Mouse (Mus musculus) megakaryocyte, embryonic 14.5 days (primary cell): ENCODE data around the gene Vpreb3. TPM values are rescaled to one million over a fixed set of nuclear protein-coding genes. Genes with fewer than 3 reads are reported as not detected.

Experiments used
- H3K27me3 ChIP-seq: replicated peaks from 2 replicates; pipeline ENCODE3; 2012; ENCODE audit warnings: inconsistent platforms
- H3K36me3 ChIP-seq: replicated peaks from 2 replicates; pipeline ENCODE3; 2012; ENCODE audit warnings: low read length, inconsistent platforms, mixed read lengths
- H3K4me1 ChIP-seq: 2 replicates; pipeline ENCODE4 v1.6.1; 2012; ENCODE audit warnings: inconsistent platforms
- H3K4me3 ChIP-seq: replicated peaks from 2 replicates; pipeline ENCODE3; 2012; ENCODE audit warnings: moderate library complexity, mild to moderate bottlenecking, inconsistent platforms
- H3K9me3 ChIP-seq: 2 replicates; pipeline ENCODE4 v1.6.1; 2012; ENCODE audit warnings: inconsistent platforms
- FLI1 ChIP-seq: IDR thresholded peaks from 2 replicates; pipeline ENCODE4 v1.6.1; 2012; ENCODE audit warnings: low read length, inconsistent platforms, mixed read lengths
- GATA1 ChIP-seq: IDR thresholded peaks from 3 replicates; pipeline ENCODE4 v1.6.1; 2012; ENCODE audit warnings: mixed read lengths, low read length, inconsistent platforms, borderline replicate concordance
- polyA plus RNA-seq: library from polyadenylated mRNA; stranded (reverse); fragments of >175 nt; gene quantifications from 2 replicates; pipeline ENCODE4 v1.2.3, GENCODE M21; 2012; ENCODE audit warnings: low replicate concordance; ENCODE audit not compliant: insufficient read depth

Vpreb3 gene
- polyA plus RNA-seq, 1 experiment, result not detected

DNA sequence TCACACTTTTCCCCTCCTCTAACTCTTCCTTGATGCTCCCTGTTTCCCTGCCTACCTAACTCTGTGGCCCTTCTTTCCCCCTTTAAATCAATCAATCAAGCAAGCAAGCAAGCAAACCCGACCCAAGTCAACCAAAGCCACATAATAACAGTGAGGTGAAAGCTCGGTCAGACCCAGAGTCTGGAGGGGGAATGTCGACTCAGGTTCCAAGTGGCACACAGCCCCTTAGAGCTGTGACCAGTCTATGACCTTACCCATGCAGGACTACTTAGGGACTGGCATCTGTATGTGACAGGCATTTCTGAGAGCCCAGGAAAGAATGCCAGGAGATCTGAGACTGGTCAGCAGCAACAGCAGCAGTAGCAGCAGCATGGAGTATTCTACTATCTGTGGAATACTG lies 53.5 kb downstream of the Vpreb3 start:
- H3K4me3 ChIP-seq, result no peak overlapping the region
- no peaks in the 10 kb centered on the region for H3K36me3 ChIP-seq
- H3K27me3 ChIP-seq, result peaks cover 20% of the 10 kb centered on the region
- H3K9me3 ChIP-seq, result no peaks in the 10 kb centered on the region
- TF ChIP-seq GATA1 (no peak), FLI1 (no peak)
- H3K4me1 ChIP-seq, result no peaks in the 10 kb centered on the region

Other genes with a start within 250 kb of the Vpreb3 start
- gene Cabin1, start 178.7 kb upstream of the Vpreb3 start, polyA plus RNA-seq, result 31.2 and 49.1 TPM in 2 replicates
- gene Ddt, start 169.6 kb upstream of the Vpreb3 start, polyA plus RNA-seq, result 51.1 and 91.0 TPM in 2 replicates
- gene Gm20441, start 162.1 kb upstream of the Vpreb3 start, polyA plus RNA-seq, result not detected in 2 replicates
- gene Gstt3, start 161.6 kb upstream of the Vpreb3 start, polyA plus RNA-seq, result 1.6 TPM in 1 of 2 replicates, not detected in the other
- 44.0 and 52.9 TPM in 2 replicates for gene Gstt1, start 144.5 kb upstream of the Vpreb3 start, polyA plus RNA-seq
- gene Gstt4, start 120.5 kb upstream of the Vpreb3 start, polyA plus RNA-seq, result 0.10 TPM in 1 of 2 replicates, not detected in the other
- 2.3 TPM in 1 of 2 replicates, not detected in the other for gene Gstt2, start 105.6 kb upstream of the Vpreb3 start, polyA plus RNA-seq
- 3,756 and 4,116 TPM in 2 replicates for gene Mif, start 82.8 kb upstream of the Vpreb3 start, polyA plus RNA-seq
- gene Derl3, start 49.6 kb upstream of the Vpreb3 start, polyA plus RNA-seq, result 1.2 and 44.8 TPM in 2 replicates
- gene Smarcb1, start 21.4 kb upstream of the Vpreb3 start, polyA plus RNA-seq, result 241 and 345 TPM in 2 replicates
- gene Chchd10, start 9.9 kb upstream of the Vpreb3 start, polyA plus RNA-seq, result 113 and 164 TPM in 2 replicates
- gene Mmp11, start 6.6 kb upstream of the Vpreb3 start, polyA plus RNA-seq, result 0.19 TPM in 1 of 2 replicates, not detected in the other
- gene Gm867, start 2.4 kb upstream of the Vpreb3 start, polyA plus RNA-seq, result not detected in 2 replicates
- not detected in 2 replicates for gene Gm5134, start 11.5 kb downstream of the Vpreb3 start, polyA plus RNA-seq
- gene Zfp280b, start 89.6 kb downstream of the Vpreb3 start, polyA plus RNA-seq, result 0.64 and 3.0 TPM in 2 replicates
- gene Slc5a4b, start 167.9 kb downstream of the Vpreb3 start, polyA plus RNA-seq, result not detected in 2 replicates
- gene Slc5a4a, start 204.4 kb downstream of the Vpreb3 start, polyA plus RNA-seq, result not detected in 2 replicates